Mouse (Mus musculus) MEL-GATA-1-ER (cell line): ENCODE measurements around the gene Ppp1r11.

Experiments
- DNase-seq: peaks from one replicate; pipeline ENCODE4 v3.0.0-alpha.2; 2012; ENCODE audit warnings: low read depth; ENCODE audit errors: extremely low read depth

The Ppp1r11 gene

DNA sequence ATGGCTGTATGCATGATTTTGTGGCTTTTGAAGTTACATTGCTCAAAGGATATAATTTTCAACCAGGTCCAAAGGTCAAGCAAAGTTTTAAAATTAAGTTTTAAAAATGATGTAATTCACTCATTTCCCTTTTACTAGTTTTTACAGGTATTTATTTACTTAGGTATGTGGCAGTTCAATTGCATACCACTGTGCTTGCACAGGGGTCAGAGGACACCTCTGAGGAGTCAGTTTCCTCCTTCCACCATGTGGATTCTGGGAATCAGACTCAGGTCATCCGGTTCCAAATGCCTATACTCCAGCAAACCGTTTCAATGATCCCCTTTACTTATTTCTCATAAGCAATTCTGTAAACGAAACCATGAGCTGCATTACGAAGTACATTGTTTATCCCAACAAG lies 28.8 kb downstream of the Ppp1r11 start:
- DNase-seq: no peak

DNA sequence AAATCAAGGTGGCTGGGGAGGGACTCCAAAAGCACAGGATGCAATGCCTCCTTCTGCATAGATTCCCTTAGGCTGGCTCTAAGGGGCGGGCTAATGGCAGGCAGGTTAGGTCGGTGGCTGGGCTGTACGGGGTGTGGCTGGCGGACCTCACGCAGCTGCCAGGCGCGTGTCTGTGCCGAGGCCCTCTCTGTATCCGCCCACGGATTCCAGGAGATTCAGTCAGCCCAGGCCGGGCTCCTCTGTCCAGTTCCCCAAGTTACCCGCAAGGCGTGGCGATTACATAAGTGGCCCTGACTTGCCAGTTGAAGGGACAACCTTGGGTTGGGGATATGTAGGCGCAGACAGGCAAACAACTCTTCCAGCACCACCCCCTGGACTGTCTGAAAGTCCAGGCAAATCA lies 31.3 kb downstream of the Ppp1r11 start:
- DNase-seq: no peak

DNA sequence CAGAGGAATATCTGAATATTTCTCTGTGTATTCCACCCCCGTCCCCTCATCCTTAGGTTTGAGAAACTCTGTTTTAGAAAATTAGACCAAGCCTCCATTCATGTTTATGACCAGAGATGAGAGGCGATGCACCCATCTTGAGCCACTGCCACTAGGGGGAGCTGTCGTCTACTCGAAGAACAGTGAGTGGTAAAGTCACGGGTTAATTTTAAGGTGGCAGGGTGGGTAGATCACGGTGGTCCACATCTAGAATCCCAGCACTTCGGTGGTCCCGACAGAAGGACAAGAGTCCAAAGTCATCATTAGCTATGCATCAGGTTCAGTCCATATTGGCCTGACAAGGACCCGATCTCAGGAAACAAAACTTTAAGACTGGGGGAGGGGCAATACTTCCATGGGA lies 36.5 kb downstream of the Ppp1r11 start:
- DNase-seq: no peak

- DNase-seq: peak; percentile 51
These were observed 37.4 kb downstream of the Ppp1r11 start for GRCm38 (mm10) chr17:36914108-36914507.

DNA sequence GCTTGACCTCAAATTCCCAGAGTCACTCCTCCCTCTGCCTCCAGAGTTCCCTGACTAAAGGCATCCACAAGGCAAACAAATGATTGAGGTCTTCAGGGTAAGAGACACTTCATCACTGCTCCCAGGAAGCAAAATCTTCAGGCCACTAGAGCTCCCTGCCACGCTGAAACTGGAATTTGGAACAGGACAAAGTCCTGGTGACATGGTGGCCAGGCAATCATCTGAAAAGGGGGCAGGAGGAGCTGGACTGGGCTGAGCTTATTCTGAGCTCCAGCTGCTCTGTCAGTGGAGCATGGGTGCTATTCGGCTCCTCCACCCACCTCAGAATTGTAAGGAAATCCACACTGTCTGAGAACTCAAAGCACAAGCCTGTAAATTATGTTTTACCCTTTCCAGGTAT lies 39.5 kb downstream of the Ppp1r11 start:
- DNase-seq: no peak

DNA sequence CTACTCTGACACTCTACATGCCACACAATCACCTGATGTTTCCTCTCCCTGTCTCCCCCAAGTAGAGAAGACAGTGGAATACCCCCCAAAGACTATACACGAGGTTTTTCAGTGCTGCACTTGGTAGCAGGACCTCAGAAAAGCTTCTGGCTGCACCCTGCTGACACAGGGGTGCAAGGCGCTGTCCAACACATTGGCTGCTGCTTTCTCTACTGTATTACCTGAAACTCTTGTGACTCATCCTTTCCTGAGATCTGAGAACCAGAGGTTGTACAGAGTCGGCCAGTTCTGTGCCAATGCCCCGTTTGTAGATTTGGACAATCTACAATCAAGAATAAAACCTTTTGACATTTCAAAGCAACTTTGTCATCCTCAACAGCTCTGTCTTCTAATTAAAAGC lies 41.7 kb downstream of the Ppp1r11 start:
- no peak for DNase-seq

DNA sequence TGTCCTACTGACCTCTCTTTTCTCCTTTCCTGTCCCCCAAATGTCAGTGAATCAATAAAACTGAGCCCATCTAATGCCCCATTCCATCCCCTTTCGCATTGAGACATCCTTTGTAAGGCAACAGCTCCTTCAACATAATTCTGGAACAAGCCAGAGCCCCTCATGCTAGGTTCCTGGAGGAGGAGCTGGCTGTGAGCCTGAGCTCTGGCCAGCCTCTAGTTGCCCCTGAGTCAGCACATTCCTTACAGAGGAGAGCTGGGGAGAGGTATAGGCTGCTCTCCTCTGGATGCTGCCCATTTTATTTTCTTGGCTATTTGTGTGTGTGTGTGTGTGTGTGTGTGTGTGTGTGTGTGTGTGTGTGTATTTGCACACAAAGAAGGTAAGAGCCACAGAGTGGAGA lies 43.3 kb downstream of the Ppp1r11 start:
- no peak for DNase-seq

- no peak for DNase-seq
These were observed 47.9 kb downstream of the Ppp1r11 start for GRCm38 (mm10) chr17:36903651-36904050.

DNA sequence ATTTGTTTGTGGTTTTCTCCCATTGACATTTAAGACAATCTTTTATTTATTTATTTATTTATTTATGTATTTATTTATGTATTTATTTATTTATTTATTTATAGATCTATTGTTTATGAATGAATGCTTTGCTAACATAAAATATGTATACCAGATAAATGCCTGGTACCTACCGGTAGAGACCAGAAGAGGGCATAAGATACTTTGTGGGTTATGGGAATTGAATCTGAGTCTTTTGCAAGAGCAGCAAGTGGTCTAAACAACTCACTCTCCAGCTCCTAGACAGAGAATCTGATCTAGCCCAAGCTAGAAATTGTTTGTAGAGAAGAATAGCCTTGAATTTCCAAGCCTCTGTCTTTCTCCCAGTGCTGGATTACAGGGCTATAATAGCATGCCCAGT lies 50.9 kb downstream of the Ppp1r11 start:
- no peak for DNase-seq

GRCm38 (mm10) chr17:36900001-36900400 lies 51.5 kb downstream of the Ppp1r11 start:
- no peak for DNase-seq

- DNase-seq: no peak
These were observed 52.2 kb downstream of the Ppp1r11 start for GRCm38 (mm10) chr17:36899376-36899775.
